Mouse (Mus musculus) cerebellum, postnatal 25 days (tissue): Measurements from ENCODE around the gene Cdk19.

Experiments used
- DNase-seq, 2 experiments: peaks; one replicate each; pipeline ENCODE4 v3.0.0; 2021; ENCODE audit warnings: mixed read lengths in 2 of 2

Cdk19 gene

GRCm38 (mm10) chr10:40444586-40444985 is 105.2 kb downstream of the Cdk19 start:
- no peak for DNase-seq

GRCm38 (mm10) chr10:40446088-40446604 is 106.8 kb downstream of the Cdk19 start:
- DNase-seq, result no peak

- DNase-seq, result no peak
Measured at GRCm38 (mm10) chr10:40446630-40447029, 107.3 kb downstream of the Cdk19 start.

- peak; percentile 19 to 28 for DNase-seq
Measured at GRCm38 (mm10) chr10:40447295-40447694, 107.9 kb downstream of the Cdk19 start.

- DNase-seq, result no peak
Measured at GRCm38 (mm10) chr10:40447921-40448320, 108.6 kb downstream of the Cdk19 start.

GRCm38 (mm10) chr10:40448444-40448843 is 109.1 kb downstream of the Cdk19 start:
- no peak for DNase-seq

- DNase-seq, result no peak
Measured at GRCm38 (mm10) chr10:40449571-40449970, 110.2 kb downstream of the Cdk19 start.

- no peak for DNase-seq
Measured at GRCm38 (mm10) chr10:40450171-40450570, 110.8 kb downstream of the Cdk19 start.

- DNase-seq, result no peak
Measured at GRCm38 (mm10) chr10:40457116-40457515, 117.8 kb downstream of the Cdk19 start.

- no peak for DNase-seq
Measured at GRCm38 (mm10) chr10:40459141-40459540, 119.8 kb downstream of the Cdk19 start.

GRCm38 (mm10) chr10:40461362-40461761 is 122.0 kb downstream of the Cdk19 start:
- no peak for DNase-seq

GRCm38 (mm10) chr10:40462257-40462656 is 122.9 kb downstream of the Cdk19 start:
- DNase-seq, result no peak

- no peak for DNase-seq
Measured at GRCm38 (mm10) chr10:40467174-40467911, 128.0 kb downstream of the Cdk19 start.

- DNase-seq, result no peak
Measured at GRCm38 (mm10) chr10:40467912-40468254, 128.5 kb downstream of the Cdk19 start.

GRCm38 (mm10) chr10:40469145-40469544 is 129.8 kb downstream of the Cdk19 start:
- DNase-seq, result no peak

GRCm38 (mm10) chr10:40476535-40477285 is 137.3 kb downstream of the Cdk19 start:
- no peak for DNase-seq

GRCm38 (mm10) chr10:40477426-40478075 is 138.2 kb downstream of the Cdk19 start:
- no peak for DNase-seq

GRCm38 (mm10) chr10:40478626-40479025 is 139.3 kb downstream of the Cdk19 start:
- DNase-seq, result no peak

GRCm38 (mm10) chr10:40479216-40479615 is 139.9 kb downstream of the Cdk19 start:
- DNase-seq, result no peak

GRCm38 (mm10) chr10:40479621-40480193 is 140.3 kb downstream of the Cdk19 start:
- no peak for DNase-seq

- DNase-seq, result no peak
Measured at GRCm38 (mm10) chr10:40481534-40481933, 142.2 kb downstream of the Cdk19 start.

- no peak for DNase-seq
Measured at GRCm38 (mm10) chr10:40482285-40482684, 142.9 kb downstream of the Cdk19 start.
